Mouse (Mus musculus) midbrain, embryonic 11.5 days (tissue): ENCODE data around the gene Tor1b. TPM values are rescaled to one million over a fixed set of nuclear protein-coding genes. Genes with fewer than 3 reads are reported as not detected.

Experiments used
- ATAC-seq: fragments of 200-750 bp; cut with Nextera tagmentation; 2 replicates; pipeline ENCODE4 v1.8.0; 2017; ENCODE audit warnings: moderate TSS enrichment, moderate library complexity; ENCODE audit not compliant: low FRiP score
- DNase-seq: peaks from one replicate; pipeline ENCODE4 v3.0.0; 2015; ENCODE audit warnings: low spot score; ENCODE audit errors: missing footprints
- H3K27ac ChIP-seq: fragments of 300-500 bp; sonication (generic); 2 replicates; pipeline ENCODE4 v1.5.1; 2014; ENCODE audit warnings: low read depth, low read length
- H3K27me3 ChIP-seq: fragments of 300-500 bp; sonication (generic); 2 replicates; pipeline ENCODE4 v1.6.1; 2014; ENCODE audit warnings: mild to moderate bottlenecking, low read length, moderate library complexity, mixed read lengths; ENCODE audit not compliant: control insufficient read depth, insufficient read depth
- H3K36me3 ChIP-seq: fragments of 300-500 bp; sonication (generic); 2 replicates; pipeline ENCODE4 v1.6.1; 2014; ENCODE audit warnings: mild to moderate bottlenecking, low read length, moderate library complexity, mixed read lengths; ENCODE audit not compliant: control insufficient read depth, insufficient read depth
- H3K4me1 ChIP-seq: fragments of 300-500 bp; sonication (generic); 2 replicates; pipeline ENCODE4 v1.6.1; 2014; ENCODE audit warnings: low read length; ENCODE audit not compliant: control insufficient read depth, insufficient read depth
- H3K4me2 ChIP-seq: fragments of 300-500 bp; sonication (generic); 2 replicates; pipeline ENCODE4 v1.6.1; 2014; ENCODE audit warnings: mild to moderate bottlenecking, moderate library complexity
- H3K4me3 ChIP-seq: fragments of 300-500 bp; sonication (generic); 2 replicates; pipeline ENCODE4 v1.5.1; 2014; ENCODE audit warnings: low read depth, low read length
- H3K9ac ChIP-seq: fragments of 300-500 bp; sonication (generic); 2 replicates; pipeline ENCODE4 v1.6.1; 2014; ENCODE audit warnings: low read length
- H3K9me3 ChIP-seq: fragments of 300-500 bp; sonication (generic); 2 replicates; pipeline ENCODE4 v1.6.1; 2016; ENCODE audit warnings: low read length; ENCODE audit not compliant: control insufficient read depth
- WGBS: fragments of 180-500 bp; shearing (Covaris S2); extraction: QIAGEN DNeasy Blood & Tissue Kit; methylation state at CpG from one replicate; pipeline ENCODE4 v1.1.7; 2014; 5-methylcytosine and 5-hydroxymethylcytosine counted together
- polyA plus RNA-seq: library from polyadenylated mRNA; unstranded; fragments of >200 nt; fragmentation: Nextera tagmentation; extraction: Ambion mirVana; gene quantifications from 2 replicates; pipeline ENCODE4 v1.2.1, GENCODE M21; 2014

Tor1b gene
- polyA plus RNA-seq: 19.3 and 21.1 TPM in 2 replicates

DNA sequence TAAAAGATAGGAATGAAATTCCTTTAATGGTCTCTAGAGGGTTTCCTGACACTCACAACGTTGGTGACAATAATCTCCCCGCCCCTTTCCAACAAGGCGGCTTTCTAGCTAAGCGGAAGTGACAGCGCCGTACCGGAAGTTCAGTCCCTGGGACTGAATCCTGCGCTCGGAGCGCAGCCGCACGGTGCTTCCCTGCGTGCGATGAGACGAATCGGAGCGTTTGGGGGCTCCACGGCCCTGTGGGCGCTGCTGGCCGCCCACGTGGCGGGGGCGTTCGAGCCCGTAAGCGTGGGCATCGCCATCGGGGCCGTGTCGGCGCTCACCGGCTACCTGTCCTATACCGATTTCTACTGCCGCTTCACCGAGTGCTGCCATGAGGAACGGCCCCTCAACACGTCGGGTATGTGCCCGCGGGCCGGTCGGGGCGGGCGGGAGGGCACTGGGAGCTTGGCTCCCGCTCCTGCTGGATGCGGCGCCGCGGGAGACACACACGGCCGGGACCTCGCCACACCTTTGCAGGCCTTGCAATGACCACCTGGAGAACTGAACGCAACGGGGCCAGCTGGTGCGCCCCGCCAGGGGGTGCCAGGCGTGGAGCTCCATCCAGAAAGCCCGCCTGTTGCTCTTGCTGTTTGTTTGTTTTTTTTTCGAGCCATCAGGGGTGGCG lies at the start of gene Tor1b:
TSS of gene Tor1b (plus strand) at position 136 of the 667 bp plus-strand sequence.
- no peaks in the 10 kb centered on the region for H3K27me3 ChIP-seq
- peak within 1 kb of the TSS; percentile 87 for H3K9ac ChIP-seq
- H3K27ac ChIP-seq: peak within 1 kb of the TSS; percentile 64; the same call in 1 of the 2 replicates
- DNase-seq: peak; percentile 98
- peak within 1 kb of the TSS; percentile 88 for H3K4me2 ChIP-seq
- H3K4me1 ChIP-seq: peaks cover 16% of the 10 kb centered on the region
- peak within 1 kb of the TSS; percentile 96 for H3K4me3 ChIP-seq
- ATAC-seq: peak; percentile 88
- peaks cover 13% of the 10 kb centered on the region; the same call in 1 of the 2 replicates for H3K36me3 ChIP-seq
- H3K9me3 ChIP-seq: no peaks in the 10 kb centered on the region
- 0% methylated on average over 60 of the region's 60 CpGs for WGBS

DNA sequence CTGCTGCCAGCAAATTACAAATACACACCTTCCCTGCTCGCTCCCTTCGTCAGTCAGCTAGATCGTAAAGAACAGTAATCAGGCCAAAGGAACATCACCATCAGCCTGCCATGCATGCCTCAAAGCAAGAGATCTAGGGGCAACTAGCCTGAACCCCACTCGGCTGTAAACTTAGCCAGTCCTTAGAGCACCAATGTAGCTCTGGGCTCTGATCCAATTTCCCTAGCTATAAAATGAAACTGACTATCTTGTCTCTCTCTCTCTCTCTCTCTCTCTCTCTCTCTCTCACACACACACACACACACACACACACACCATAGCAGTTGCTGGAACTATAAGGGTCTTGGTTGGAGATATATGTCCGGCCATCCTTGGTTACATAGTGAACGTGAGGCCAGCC lies 48.5 kb upstream of the Tor1b start:
- H3K4me3 ChIP-seq: no peak overlapping the region
- no peak overlapping the region for H3K4me2 ChIP-seq
- DNase-seq (peak; percentile 53), ATAC-seq (no peak)
- no peaks in the 10 kb centered on the region for H3K36me3 ChIP-seq
- no peak overlapping the region for H3K9ac ChIP-seq
- H3K27ac ChIP-seq: no peak overlapping the region
- peaks cover 5% of the 10 kb centered on the region; the same call in 1 of the 2 replicates for H3K27me3 ChIP-seq
- peaks cover 14% of the 10 kb centered on the region for H3K4me1 ChIP-seq
- no peaks in the 10 kb centered on the region for H3K9me3 ChIP-seq
- WGBS: 88% methylated on average over 6 of the region's 6 CpGs

- DNase-seq (peak; percentile 47), ATAC-seq (no peak)
- Histone ChIP-seq H3K4me3 (no peak overlapping the region), H3K36me3 (no peaks in the 10 kb centered on the region), H3K4me1 (peaks cover 14% of the 10 kb centered on the region), H3K9me3 (no peaks in the 10 kb centered on the region), H3K4me2 (no peak overlapping the region), H3K27ac (no peak overlapping the region), H3K27me3 (peaks cover 5% of the 10 kb centered on the region; the same call in 1 of the 2 replicates), H3K9ac (no peak overlapping the region)
- WGBS: 91% methylated on average over 7 of the region's 7 CpGs
Observed at GRCm38 (mm10) chr2:30904991-30905390, 47.8 kb upstream of the Tor1b start.

GRCm38 (mm10) chr2:30905906-30906305 lies 46.9 kb upstream of the Tor1b start:
- Histone ChIP-seq H3K4me2 (no peak overlapping the region), H3K9me3 (no peaks in the 10 kb centered on the region), H3K4me3 (no peak overlapping the region), H3K27me3 (peaks cover 5% of the 10 kb centered on the region; the same call in 1 of the 2 replicates), H3K4me1 (peaks cover 14% of the 10 kb centered on the region), H3K36me3 (no peaks in the 10 kb centered on the region), H3K27ac (no peak overlapping the region), H3K9ac (no peak overlapping the region)
- DNase-seq (no peak), ATAC-seq (no peak)
- WGBS: 81% methylated on average over 8 of the region's 8 CpGs

GRCm38 (mm10) chr2:30906641-30907040 lies 46.1 kb upstream of the Tor1b start:
- 81% methylated on average over 4 of the region's 4 CpGs for WGBS
- DNase-seq (peak; percentile 60), ATAC-seq (no peak)
- H3K4me3 ChIP-seq: no peak overlapping the region
- H3K9me3 ChIP-seq: no peaks in the 10 kb centered on the region
- H3K4me1 ChIP-seq: peaks cover 12% of the 10 kb centered on the region
- H3K36me3 ChIP-seq: no peaks in the 10 kb centered on the region
- no peak overlapping the region for H3K9ac ChIP-seq
- H3K27ac ChIP-seq: no peak overlapping the region
- peaks cover 5% of the 10 kb centered on the region; the same call in 1 of the 2 replicates for H3K27me3 ChIP-seq
- H3K4me2 ChIP-seq: no peak overlapping the region

DNA sequence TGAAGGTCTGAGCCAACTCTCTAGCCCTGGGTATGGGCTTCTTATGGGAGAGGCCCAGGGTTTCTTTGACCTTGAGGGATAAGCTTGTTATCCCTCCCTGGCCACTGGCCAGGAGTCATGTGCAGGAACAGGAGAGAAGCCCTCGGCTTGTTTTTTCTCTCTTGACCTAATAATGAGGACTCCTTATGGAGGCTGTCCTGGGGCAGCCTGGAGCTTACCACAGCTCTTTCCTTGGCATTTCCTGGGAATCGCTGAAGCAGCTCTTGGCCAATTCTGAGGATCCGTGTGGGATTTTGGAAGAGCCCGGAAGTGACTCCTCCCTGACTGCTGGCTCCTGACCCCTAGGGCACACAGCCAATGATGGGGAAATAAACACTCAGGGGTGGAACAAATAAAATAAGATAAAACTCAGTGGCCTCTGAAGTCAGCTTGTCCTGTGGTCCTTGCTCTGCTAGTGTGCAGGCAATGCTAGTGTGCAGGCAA lies 40.4 kb upstream of the Tor1b start:
- no peak overlapping the region for H3K9ac ChIP-seq
- no peak overlapping the region for H3K4me2 ChIP-seq
- no peaks in the 10 kb centered on the region for H3K36me3 ChIP-seq
- DNase-seq (no peak), ATAC-seq (no peak)
- no peak overlapping the region for H3K27ac ChIP-seq
- WGBS: 65% methylated on average over 4 of the region's 4 CpGs
- H3K4me3 ChIP-seq: no peak overlapping the region
- H3K4me1 ChIP-seq: no peaks in the 10 kb centered on the region
- no peaks in the 10 kb centered on the region for H3K9me3 ChIP-seq
- H3K27me3 ChIP-seq: no peaks in the 10 kb centered on the region

DNA sequence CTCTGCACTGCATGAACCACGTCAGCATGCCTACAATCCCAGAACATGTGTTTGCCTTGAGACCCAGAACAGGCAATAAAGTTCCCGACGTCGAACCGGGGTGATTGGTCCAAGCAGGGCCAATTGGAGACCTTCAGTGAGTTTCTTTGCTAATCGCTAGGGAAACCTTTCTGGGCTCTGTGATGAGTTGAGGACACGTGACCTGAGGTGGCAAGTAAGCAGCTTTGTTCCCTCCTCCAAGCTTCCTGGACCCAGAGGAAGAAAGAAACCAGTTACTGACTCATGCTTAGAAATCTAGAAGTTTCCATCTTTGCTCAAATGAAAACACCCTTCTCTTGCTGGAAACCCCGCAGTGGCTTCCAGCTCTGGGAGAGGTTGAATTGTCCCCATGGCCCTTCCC lies 39.7 kb upstream of the Tor1b start:
- Histone ChIP-seq H3K4me3 (no peak overlapping the region), H3K9me3 (no peaks in the 10 kb centered on the region), H3K4me2 (no peak overlapping the region), H3K27ac (no peak overlapping the region), H3K27me3 (no peaks in the 10 kb centered on the region), H3K36me3 (no peaks in the 10 kb centered on the region), H3K9ac (no peak overlapping the region), H3K4me1 (no peaks in the 10 kb centered on the region)
- DNase-seq: no peak
- ATAC-seq: no peak
- 85% methylated on average over 8 of the region's 8 CpGs for WGBS

- Histone ChIP-seq H3K27ac (no peak overlapping the region), H3K4me1 (no peaks in the 10 kb centered on the region), H3K27me3 (no peaks in the 10 kb centered on the region), H3K9me3 (no peaks in the 10 kb centered on the region), H3K9ac (no peak overlapping the region), H3K4me2 (no peak overlapping the region), H3K4me3 (no peak overlapping the region), H3K36me3 (no peaks in the 10 kb centered on the region)
- 55% methylated on average over 3 of the region's 3 CpGs for WGBS
- no peak for ATAC-seq
- no peak for DNase-seq
Observed at GRCm38 (mm10) chr2:30914836-30915235, 37.9 kb upstream of the Tor1b start.

DNA sequence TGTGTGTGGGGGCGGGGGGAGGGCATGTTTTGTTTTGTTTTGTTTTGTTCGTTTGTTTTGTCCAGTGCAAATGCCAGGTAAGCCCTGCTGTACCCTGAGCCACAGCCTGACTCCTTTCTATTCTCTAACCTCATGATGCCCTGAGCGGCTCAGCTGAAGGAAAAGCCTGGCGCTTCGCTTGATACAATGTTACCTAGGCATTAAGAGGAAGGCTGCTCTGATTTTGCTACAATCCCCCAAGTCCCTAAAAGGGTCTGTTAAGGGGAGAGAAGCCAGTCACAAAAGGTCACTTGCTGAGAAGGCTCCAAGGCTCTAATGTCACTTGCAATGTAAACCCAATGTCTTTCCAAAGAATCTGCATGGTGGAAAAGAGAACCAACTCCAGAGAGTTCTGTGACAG lies 37.4 kb upstream of the Tor1b start:
- no peak overlapping the region for H3K27ac ChIP-seq
- no peak for ATAC-seq

More for the DNA sequence above, 37.4 kb upstream of the Tor1b start:
- H3K4me3 ChIP-seq: no peak overlapping the region
- no peaks in the 10 kb centered on the region for H3K36me3 ChIP-seq
- no peaks in the 10 kb centered on the region for H3K27me3 ChIP-seq
- no peak overlapping the region for H3K9ac ChIP-seq
- no peak overlapping the region for H3K4me2 ChIP-seq
- no peaks in the 10 kb centered on the region for H3K9me3 ChIP-seq
- DNase-seq: peak; percentile 64
- 76% methylated on average over 5 of the region's 5 CpGs for WGBS
- H3K4me1 ChIP-seq: no peaks in the 10 kb centered on the region
